Comparison of ENCODE assay signal across 29 mouse cellular contexts in the genomic region with DNA sequence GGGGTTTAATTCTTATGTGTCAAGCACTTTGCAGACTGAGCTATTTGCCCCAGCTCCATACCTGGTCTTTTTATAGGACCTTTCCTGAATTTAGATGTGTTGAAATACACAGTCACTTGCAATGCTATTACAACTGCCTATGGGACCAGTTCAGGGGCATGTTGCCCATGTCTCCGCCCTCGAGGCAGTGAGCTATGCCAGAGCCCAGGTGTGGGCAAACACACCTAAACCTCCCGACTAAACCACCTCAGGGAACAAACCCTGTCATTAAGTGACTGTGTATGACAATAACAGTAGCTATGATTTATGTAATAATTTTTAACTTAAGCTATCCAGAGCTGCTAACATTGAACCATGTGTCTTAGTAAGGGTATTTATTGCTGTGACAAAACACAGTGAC.
"Had no signal": no experiment of that assay in that cellular context is flagged by ENCODE, and none has a peak within 500 bp of the region (broad histone marks: within the 10 kb centered on the region; RNA-seq: fewer than 3 reads in every experiment).

No protein-coding gene starts in this region.

- H3K4me3 ChIP-seq: embryonic facial prominence, embryonic 10.5 days; embryonic facial prominence, embryonic 12.5 days; embryonic facial prominence, embryonic 13.5 days; embryonic facial prominence, embryonic 15.5 days; erythroblast, embryonic 14.5 days; forebrain, embryonic 10.5 days; forebrain, embryonic 12.5 days; forebrain, embryonic 13.5 days; forebrain, embryonic 15.5 days; gastrocnemius, adult 2 months; heart, adult 2 months had no signal

- ATAC-seq: forebrain, embryonic 13.5 days; forebrain, embryonic 14.5 days; forebrain, embryonic 15.5 days; forebrain, embryonic 16.5 days; forebrain, postnatal 0 days had no signal

- H3K9ac ChIP-seq: embryonic facial prominence, embryonic 12.5 days; embryonic facial prominence, embryonic 13.5 days; embryonic facial prominence, embryonic 15.5 days; forebrain, embryonic 12.5 days; forebrain, embryonic 13.5 days; forebrain, embryonic 15.5 days; forebrain, postnatal 0 days had no signal

- H3K27me3 ChIP-seq: embryonic facial prominence, embryonic 12.5 days; embryonic facial prominence, embryonic 13.5 days; embryonic facial prominence, embryonic 15.5 days; forebrain, embryonic 12.5 days; forebrain, embryonic 13.5 days; forebrain, embryonic 15.5 days had no signal

- H3K9me3 ChIP-seq: embryonic facial prominence, embryonic 10.5 days; embryonic facial prominence, embryonic 12.5 days; embryonic facial prominence, embryonic 13.5 days; embryonic facial prominence, embryonic 15.5 days; forebrain, embryonic 10.5 days; forebrain, embryonic 12.5 days; forebrain, embryonic 13.5 days; forebrain, embryonic 15.5 days had no signal

- DNase-seq: cerebellum, adult 2 months; cerebellum, adult 8-10 months; cerebellum, adult 9-10 months; cerebellum, adult 9-11 months; cerebellum, postnatal 10 days; cerebellum, postnatal 14 days; cerebellum, postnatal 25 days; cerebellum, postnatal 36 days; embryo, embryonic 11 days; forebrain, postnatal 0 days; gastrocnemius, adult 2 months; gastrocnemius, postnatal 10 days; gastrocnemius, postnatal 14 days; gastrocnemius, postnatal 25 days; gastrocnemius, postnatal 36 days; heart, adult 11 months; heart, adult 18-20 months; heart, adult 2 months had no signal

- H3K27ac ChIP-seq: embryonic facial prominence, embryonic 10.5 days; embryonic facial prominence, embryonic 12.5 days; embryonic facial prominence, embryonic 13.5 days; embryonic facial prominence, embryonic 15.5 days; forebrain, embryonic 10.5 days; forebrain, embryonic 12.5 days; forebrain, embryonic 13.5 days; forebrain, embryonic 15.5 days; gastrocnemius, adult 2 months; heart, adult 2 months had no signal

- H3K4me2 ChIP-seq: embryonic facial prominence, embryonic 12.5 days; embryonic facial prominence, embryonic 13.5 days; embryonic facial prominence, embryonic 15.5 days; forebrain, embryonic 12.5 days; forebrain, embryonic 13.5 days; forebrain, embryonic 15.5 days had no signal

- H3K4me1 ChIP-seq: embryonic facial prominence, embryonic 10.5 days; embryonic facial prominence, embryonic 12.5 days; embryonic facial prominence, embryonic 13.5 days; embryonic facial prominence, embryonic 15.5 days; forebrain, embryonic 12.5 days; forebrain, embryonic 13.5 days; forebrain, embryonic 15.5 days had no signal

- H3K36me3 ChIP-seq: embryonic facial prominence, embryonic 10.5 days; embryonic facial prominence, embryonic 12.5 days; embryonic facial prominence, embryonic 13.5 days; embryonic facial prominence, embryonic 15.5 days; forebrain, embryonic 10.5 days; forebrain, embryonic 12.5 days; forebrain, embryonic 15.5 days had no signal
